Mouse (Mus musculus) thymus, postnatal 0 days (tissue): ENCODE results near the gene Prss2. TPM values are rescaled to one million over a fixed set of nuclear protein-coding genes. Genes with fewer than 3 reads are reported as not detected.
A peak's percentile ranks its signal among the peaks of the same experiment; 100 is the strongest.

Experiments used
- DNase-seq: peaks from one replicate; pipeline ENCODE4 v3.0.0-alpha.2; 2015; ENCODE audit warnings: low spot score
- polyA plus RNA-seq: library from polyadenylated mRNA; unstranded; fragments of >200 nt; fragmentation: Nextera tagmentation; extraction: Ambion mirVana; gene quantifications from 2 replicates; pipeline ENCODE4 v1.2.1, GENCODE M21; 2015

The Prss2 gene
- polyA plus RNA-seq, 1 experiment from 2014 or later: 3.6 TPM

GRCm38 (mm10) chr6:41554295-41555169 is 32.9 kb downstream of the Prss2 start:
- DNase-seq: peak; percentile 99

GRCm38 (mm10) chr6:41556389-41556788 is 34.8 kb downstream of the Prss2 start:
- DNase-seq: peak; percentile 55

- peak; percentile 76 for DNase-seq
Measured at GRCm38 (mm10) chr6:41557468-41557867, 35.9 kb downstream of the Prss2 start.

- peak; percentile 92 for DNase-seq
Measured at GRCm38 (mm10) chr6:41558271-41558670, 36.7 kb downstream of the Prss2 start.

GRCm38 (mm10) chr6:41559331-41559730 is 37.7 kb downstream of the Prss2 start:
- DNase-seq: peak; percentile 76

- DNase-seq: no peak
Measured at GRCm38 (mm10) chr6:41560273-41560672, 38.7 kb downstream of the Prss2 start.

GRCm38 (mm10) chr6:41562598-41562997 is 41.0 kb downstream of the Prss2 start:
- no peak for DNase-seq

- peak; percentile 56 for DNase-seq
Measured at GRCm38 (mm10) chr6:41563104-41563951, 41.7 kb downstream of the Prss2 start.

GRCm38 (mm10) chr6:41565261-41565660 is 43.7 kb downstream of the Prss2 start:
- no peak for DNase-seq

- DNase-seq: no peak
Measured at GRCm38 (mm10) chr6:41566965-41567364, 45.4 kb downstream of the Prss2 start.

GRCm38 (mm10) chr6:41569078-41569477 is 47.5 kb downstream of the Prss2 start:
- DNase-seq: no peak

Other genes with a start within 250 kb of the Prss2 start
- 0.37 and 0.61 TPM in 2 replicates for gene Try4, start 219.5 kb upstream of the Prss2 start, polyA plus RNA-seq
- 0.61 and 1.0 TPM in 2 replicates for gene Try5, start 204.9 kb upstream of the Prss2 start, polyA plus RNA-seq
- gene Try10, start 167.7 kb upstream of the Prss2 start, polyA plus RNA-seq: not detected in 2 replicates
- not detected in 2 replicates for gene Prss3, start 144.1 kb upstream of the Prss2 start, polyA plus RNA-seq
- gene Gm5771, start 129.4 kb upstream of the Prss2 start, polyA plus RNA-seq: 0.98 and 1.6 TPM in 2 replicates
- not detected in 2 replicates for gene Gm10334, start 75.6 kb upstream of the Prss2 start, polyA plus RNA-seq
- gene Prss1, start 62.9 kb upstream of the Prss2 start, polyA plus RNA-seq: 0.71 and 1.2 TPM in 2 replicates
- gene Ephb6, start 83.7 kb downstream of the Prss2 start, polyA plus RNA-seq: 81.3 and 84.2 TPM in 2 replicates
- 0.64 and 1.1 TPM in 2 replicates for gene Trpv6, start 114.6 kb downstream of the Prss2 start, polyA plus RNA-seq
- gene Trpv5, start 159.0 kb downstream of the Prss2 start, polyA plus RNA-seq: 0.04 TPM in 1 of 2 replicates, not detected in the other
- gene Llcfc1, start 162.6 kb downstream of the Prss2 start, polyA plus RNA-seq: 0.18 TPM in 1 of 2 replicates, not detected in the other
- 0.31 and 0.75 TPM in 2 replicates for gene Kel, start 182.6 kb downstream of the Prss2 start, polyA plus RNA-seq